Mouse (Mus musculus) embryonic facial prominence, embryonic 12.5 days (tissue): ENCODE results near the gene Optc. TPM values are rescaled to one million over a fixed set of nuclear protein-coding genes. Genes with fewer than 3 reads are reported as not detected.

Source experiments
- ATAC-seq: fragments of 200-750 bp; cut with Nextera tagmentation; 2 replicates; pipeline ENCODE4 v1.8.0; 2017; ENCODE audit not compliant: insufficient number of reproducible peaks, insufficient read depth, low FRiP score, low TSS enrichment
- H3K27ac ChIP-seq: fragments of 300-500 bp; sonication (generic); 2 replicates; pipeline ENCODE4 v1.5.1; 2016; ENCODE audit warnings: mild to moderate bottlenecking
- H3K27me3 ChIP-seq: fragments of 300-500 bp; sonication (generic); 2 replicates; pipeline ENCODE4 v1.6.1; 2016; ENCODE audit warnings: mild to moderate bottlenecking, moderate library complexity
- H3K36me3 ChIP-seq: fragments of 300-500 bp; sonication (generic); 2 replicates; pipeline ENCODE4 v1.6.1; 2016; ENCODE audit warnings: mild to moderate bottlenecking
- H3K4me1 ChIP-seq: fragments of 300-500 bp; sonication (generic); 2 replicates; pipeline ENCODE4 v1.6.1; 2016
- H3K4me2 ChIP-seq: fragments of 300-500 bp; sonication (generic); replicated peaks from 2 replicates; pipeline ENCODE4 v1.6.1; 2016; ENCODE audit warnings: mild to moderate bottlenecking, moderate library complexity
- H3K4me3 ChIP-seq: fragments of 300-500 bp; sonication (generic); 2 replicates; pipeline ENCODE4 v1.5.1; 2016; ENCODE audit warnings: mild to moderate bottlenecking
- H3K9ac ChIP-seq: fragments of 300-500 bp; sonication (generic); 2 replicates; pipeline ENCODE4 v1.6.1; 2016; ENCODE audit warnings: mild to moderate bottlenecking, moderate library complexity
- H3K9me3 ChIP-seq: fragments of 300-500 bp; sonication (generic); 2 replicates; pipeline ENCODE4 v1.6.1; 2016; ENCODE audit warnings: mild to moderate bottlenecking, moderate library complexity
- WGBS: fragments of 180-500 bp; shearing (Covaris S2); methylation state at CpG from one replicate; pipeline ENCODE4 v1.1.7; 2016; 5-methylcytosine and 5-hydroxymethylcytosine counted together
- polyA plus RNA-seq: library from polyadenylated mRNA; unstranded; fragments of >200 nt; fragmentation: Nextera tagmentation; extraction: Ambion mirVana; gene quantifications from 2 replicates; pipeline ENCODE4 v1.2.1, GENCODE M21; 2016

Gene Optc
- polyA plus RNA-seq, 1 experiment from 2014 or later, result 1.3 TPM

GRCm38 (mm10) chr1:133891489-133891888 lies 16.3 kb downstream of the Optc start:
- WGBS, result 12% methylated on average over 5 of the region's 5 CpGs

DNA sequence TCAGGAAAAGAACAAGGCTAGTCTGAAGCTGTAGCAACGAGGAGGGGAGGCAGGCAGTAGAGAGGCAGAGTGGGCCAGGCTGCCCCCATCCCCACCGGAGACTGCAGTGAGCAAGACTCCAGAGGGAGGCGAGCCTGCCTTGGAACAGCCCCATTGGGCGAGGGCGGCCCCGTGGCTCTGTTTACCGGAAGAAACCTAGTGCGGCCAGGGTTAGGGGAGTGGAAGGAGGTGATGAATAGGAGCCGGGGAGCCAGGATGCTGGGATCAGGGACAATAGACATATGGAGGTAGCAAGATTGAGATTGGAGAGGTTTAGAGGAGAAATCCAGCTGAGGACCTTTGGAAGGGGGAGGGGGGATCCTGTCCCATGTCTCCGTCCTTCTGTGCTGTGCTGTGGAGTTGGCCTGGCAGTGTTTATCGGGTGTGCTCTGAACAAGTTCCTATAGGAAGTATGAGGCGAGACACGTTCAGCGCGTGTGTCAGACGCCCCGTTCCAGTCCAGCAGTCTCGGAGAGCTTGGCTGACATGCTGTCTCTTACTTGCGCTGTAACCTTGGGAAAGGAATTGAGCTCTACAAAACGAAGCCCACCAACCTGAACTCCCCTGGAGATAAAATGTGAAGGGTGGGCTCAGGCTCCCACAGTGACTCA lies 17.7 kb downstream of the Optc start:
- peaks cover 58% of the 10 kb centered on the region for H3K4me1 ChIP-seq
- WGBS, result 19% methylated on average over 20 of the region's 20 CpGs
- H3K9ac ChIP-seq, result peak overlapping the region; percentile 6; the same call in 1 of the 2 replicates
- 0 out of 2 replicates have a peak, but pooled peaks cover 3% of the 10 kb centered on the region for H3K27me3 ChIP-seq
- H3K27ac ChIP-seq, result 0 out of 2 replicates have a peak overlapping the region, but pooled peaks have one; percentile 7
- ATAC-seq, result no peak; the same call in 1 of the 2 replicates
- H3K9me3 ChIP-seq, result no peaks in the 10 kb centered on the region
- peak overlapping the region; percentile 8; the same call in 1 of the 2 replicates for H3K4me3 ChIP-seq
- H3K4me2 ChIP-seq, result peak overlapping the region; percentile 43
- no peaks in the 10 kb centered on the region for H3K36me3 ChIP-seq

More at GRCm38 (mm10) chr1:133891489-133891888, 16.3 kb downstream of the Optc start:
- H3K9ac ChIP-seq, result no peak overlapping the region
- no peaks in the 10 kb centered on the region for H3K36me3 ChIP-seq
- no peaks in the 10 kb centered on the region for H3K9me3 ChIP-seq
- ATAC-seq, result no peak
- no peaks in the 10 kb centered on the region for H3K27me3 ChIP-seq
- no peak overlapping the region for H3K4me2 ChIP-seq
- no peak overlapping the region for H3K4me3 ChIP-seq
- 0 out of 2 replicates have a peak overlapping the region, but pooled peaks have one; percentile 7 for H3K27ac ChIP-seq
- peaks cover 56% of the 10 kb centered on the region for H3K4me1 ChIP-seq

DNA sequence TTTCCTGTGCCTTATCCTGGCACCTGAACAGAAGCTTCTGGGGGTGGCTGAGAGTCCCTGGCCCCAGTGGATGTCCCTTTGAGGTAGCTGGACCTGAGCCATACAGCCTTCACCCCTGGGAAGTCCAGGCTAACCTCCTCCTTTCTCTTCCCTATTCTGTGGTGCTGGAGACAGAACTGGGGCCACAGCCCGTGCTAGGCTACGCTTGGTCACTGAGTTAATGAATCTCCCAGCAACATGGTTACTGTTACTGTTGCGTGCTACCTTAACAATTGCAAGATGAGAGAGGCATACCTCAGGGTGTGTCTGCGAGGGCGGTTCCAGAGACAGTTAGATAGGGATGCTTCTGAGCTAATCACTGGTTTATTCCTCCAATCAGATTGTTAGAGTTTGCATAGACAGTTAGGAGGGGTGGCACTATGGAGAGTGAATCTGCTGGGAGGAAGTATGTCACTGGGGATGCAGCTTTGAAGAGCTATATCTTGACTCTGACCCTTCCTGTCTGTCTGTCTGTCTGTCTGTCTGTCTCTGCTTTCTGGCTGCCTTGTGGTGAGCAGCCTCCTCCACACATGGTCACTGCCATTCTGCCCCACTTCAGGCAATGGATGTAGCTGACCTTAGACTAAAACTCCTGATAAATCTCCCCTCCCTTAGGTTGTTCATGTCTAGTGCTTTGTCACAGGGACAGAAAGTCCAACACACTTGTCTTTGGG lies 20.1 kb downstream of the Optc start:
- no peaks in the 10 kb centered on the region for H3K9me3 ChIP-seq
- H3K9ac ChIP-seq, result no peak overlapping the region
- H3K4me3 ChIP-seq, result no peak overlapping the region
- no peak overlapping the region for H3K27ac ChIP-seq
- no peaks in the 10 kb centered on the region for H3K36me3 ChIP-seq
- no peak for ATAC-seq
- WGBS, result 74% methylated on average over 5 of the region's 5 CpGs
- 0 out of 2 replicates have a peak, but pooled peaks cover 3% of the 10 kb centered on the region for H3K27me3 ChIP-seq
- H3K4me1 ChIP-seq, result peaks cover 53% of the 10 kb centered on the region
- H3K4me2 ChIP-seq, result no peak overlapping the region

GRCm38 (mm10) chr1:133887044-133887443 lies 20.8 kb downstream of the Optc start:
- 0 out of 2 replicates have a peak, but pooled peaks cover 3% of the 10 kb centered on the region for H3K27me3 ChIP-seq
- no peak overlapping the region for H3K27ac ChIP-seq
- H3K4me3 ChIP-seq, result no peak overlapping the region
- no peaks in the 10 kb centered on the region for H3K9me3 ChIP-seq
- no peak overlapping the region; the same call in 1 of the 2 replicates for H3K4me2 ChIP-seq
- WGBS, result 6% methylated on average over 8 of the region's 8 CpGs
- H3K9ac ChIP-seq, result no peak overlapping the region
- H3K36me3 ChIP-seq, result no peaks in the 10 kb centered on the region
- ATAC-seq, result no peak
- H3K4me1 ChIP-seq, result peaks cover 53% of the 10 kb centered on the region

- no peak overlapping the region for H3K27ac ChIP-seq
- H3K4me1 ChIP-seq, result peaks cover 55% of the 10 kb centered on the region
- no peak overlapping the region for H3K9ac ChIP-seq
- no peaks in the 10 kb centered on the region for H3K36me3 ChIP-seq
- 33% methylated on average over 6 of the region's 6 CpGs for WGBS
- H3K9me3 ChIP-seq, result no peaks in the 10 kb centered on the region
- H3K27me3 ChIP-seq, result 0 out of 2 replicates have a peak, but pooled peaks cover 3% of the 10 kb centered on the region
- H3K4me3 ChIP-seq, result no peak overlapping the region
- no peak overlapping the region; the same call in 1 of the 2 replicates for H3K4me2 ChIP-seq
- ATAC-seq, result no peak
Measured at GRCm38 (mm10) chr1:133886431-133886830, 21.4 kb downstream of the Optc start.

DNA sequence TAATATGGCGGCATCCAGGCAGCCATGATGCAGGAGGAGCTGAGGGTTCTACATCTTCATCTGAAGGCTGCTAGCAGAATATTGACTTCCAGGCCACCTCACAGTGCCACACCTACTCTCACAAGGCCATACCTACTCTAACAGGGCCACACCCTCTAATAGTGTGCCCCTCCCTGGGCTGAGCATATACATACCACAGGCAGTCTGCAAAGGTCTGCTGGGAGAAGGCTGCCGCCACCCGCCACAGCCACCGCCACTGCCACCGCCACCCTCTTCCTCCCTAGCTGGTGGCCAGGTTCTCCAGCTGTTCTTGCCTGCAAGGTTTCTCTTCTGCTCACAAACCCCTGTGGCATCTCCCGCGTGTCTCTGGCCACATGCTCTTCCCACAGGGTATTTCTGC lies 22.0 kb downstream of the Optc start:
- H3K27me3 ChIP-seq, result 0 out of 2 replicates have a peak, but pooled peaks cover 3% of the 10 kb centered on the region
- H3K4me2 ChIP-seq, result no peak overlapping the region
- H3K9me3 ChIP-seq, result no peaks in the 10 kb centered on the region
- no peak for ATAC-seq
- no peaks in the 10 kb centered on the region for H3K36me3 ChIP-seq
- peaks cover 49% of the 10 kb centered on the region for H3K4me1 ChIP-seq
- no peak overlapping the region for H3K4me3 ChIP-seq
- H3K27ac ChIP-seq, result no peak overlapping the region
- WGBS, result 94% methylated on average over 7 of the region's 7 CpGs
- no peak overlapping the region for H3K9ac ChIP-seq

DNA sequence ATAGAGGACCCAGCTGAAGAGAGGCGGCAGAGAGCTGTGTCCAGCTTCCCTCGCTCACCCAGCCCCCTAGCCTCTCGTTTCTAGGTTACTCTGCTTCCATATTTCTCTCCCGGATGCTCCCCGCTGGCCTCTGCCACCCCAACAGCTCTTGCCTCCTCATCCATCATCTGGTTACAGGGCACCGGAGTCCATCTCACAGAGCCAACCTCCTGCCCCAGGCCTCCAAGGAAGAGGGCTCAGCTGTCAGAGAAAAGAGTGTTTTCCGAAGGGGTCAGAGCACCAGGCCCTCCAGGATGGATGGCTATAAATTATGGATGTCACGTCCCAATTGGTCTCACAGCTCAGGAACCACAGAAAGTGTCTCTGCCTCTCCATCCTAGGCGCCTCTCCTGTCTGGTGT lies 23.1 kb downstream of the Optc start:
- Histone ChIP-seq H3K9me3 (no peaks in the 10 kb centered on the region), H3K9ac (no peak overlapping the region), H3K4me3 (no peak overlapping the region), H3K27me3 (0 out of 2 replicates have a peak, but pooled peaks cover 3% of the 10 kb centered on the region), H3K36me3 (no peaks in the 10 kb centered on the region), H3K27ac (no peak overlapping the region), H3K4me2 (no peak overlapping the region), H3K4me1 (peaks cover 38% of the 10 kb centered on the region)
- 69% methylated on average over 9 of the region's 9 CpGs for WGBS
- ATAC-seq, result no peak

- no peak overlapping the region for H3K27ac ChIP-seq
- no peaks in the 10 kb centered on the region for H3K9me3 ChIP-seq
- WGBS, result 71% methylated on average over 6 of the region's 6 CpGs
- H3K4me2 ChIP-seq, result no peak overlapping the region
- no peak overlapping the region for H3K4me3 ChIP-seq
- 0 out of 2 replicates have a peak, but pooled peaks cover 3% of the 10 kb centered on the region for H3K27me3 ChIP-seq
- no peaks in the 10 kb centered on the region for H3K36me3 ChIP-seq
- no peak overlapping the region for H3K9ac ChIP-seq
- no peak for ATAC-seq
- H3K4me1 ChIP-seq, result peaks cover 31% of the 10 kb centered on the region
Measured at GRCm38 (mm10) chr1:133884090-133884489, 23.7 kb downstream of the Optc start.

DNA sequence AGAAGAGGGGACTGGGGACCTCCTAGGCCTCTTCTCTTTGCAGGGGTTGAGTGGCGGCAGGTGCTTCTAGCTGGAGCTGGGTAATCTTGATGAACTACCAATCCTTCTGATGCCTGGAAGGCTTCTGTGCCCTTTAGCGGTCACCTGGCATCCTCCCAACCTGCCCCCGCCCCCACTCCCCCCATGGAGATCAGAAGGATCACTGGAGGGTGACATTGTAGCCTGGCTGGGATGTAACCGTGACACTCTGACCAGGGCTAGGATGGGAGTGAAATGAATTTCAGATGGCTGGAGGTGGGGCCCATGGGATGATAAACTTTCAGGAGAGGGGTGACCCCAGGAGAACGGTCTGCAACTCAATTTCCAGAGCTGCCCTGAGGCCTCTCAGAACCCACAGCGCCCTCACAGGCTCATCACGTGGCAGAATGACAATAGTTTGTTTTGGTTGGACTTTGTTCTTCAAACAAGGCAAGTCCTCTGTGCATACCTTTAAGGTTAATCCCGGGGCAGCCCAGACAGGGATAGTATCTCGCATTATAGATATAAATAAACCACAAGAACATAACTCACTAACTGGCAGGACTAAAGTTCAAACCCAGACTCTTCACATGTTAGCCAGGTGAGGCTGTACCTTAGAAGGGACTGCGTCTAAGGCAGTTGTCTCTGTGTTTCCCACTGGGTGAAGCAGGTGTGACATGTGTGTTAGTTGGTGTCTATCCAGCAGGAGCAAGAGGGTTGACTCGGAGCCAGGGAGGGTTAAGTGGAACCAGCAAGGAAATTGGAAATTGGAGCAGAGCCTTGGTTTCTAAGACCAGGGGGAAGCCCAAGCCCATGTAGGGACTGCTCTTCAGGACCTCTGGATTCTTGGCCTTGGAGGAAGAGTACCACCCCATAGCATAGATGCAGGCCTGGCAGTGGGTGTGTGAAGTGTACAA lies 25.2 kb downstream of the Optc start:
- H3K9me3 ChIP-seq, result no peaks in the 10 kb centered on the region
- 0 out of 2 replicates have a peak, but pooled peaks cover 3% of the 10 kb centered on the region for H3K27me3 ChIP-seq
- ATAC-seq, result no peak
- H3K4me3 ChIP-seq, result no peak overlapping the region
- H3K27ac ChIP-seq, result no peak overlapping the region
- WGBS, result 43% methylated on average over 11 of the region's 11 CpGs
- peaks cover 26% of the 10 kb centered on the region for H3K4me1 ChIP-seq
- no peak overlapping the region for H3K9ac ChIP-seq
- H3K36me3 ChIP-seq, result no peaks in the 10 kb centered on the region
- H3K4me2 ChIP-seq, result no peak overlapping the region

DNA sequence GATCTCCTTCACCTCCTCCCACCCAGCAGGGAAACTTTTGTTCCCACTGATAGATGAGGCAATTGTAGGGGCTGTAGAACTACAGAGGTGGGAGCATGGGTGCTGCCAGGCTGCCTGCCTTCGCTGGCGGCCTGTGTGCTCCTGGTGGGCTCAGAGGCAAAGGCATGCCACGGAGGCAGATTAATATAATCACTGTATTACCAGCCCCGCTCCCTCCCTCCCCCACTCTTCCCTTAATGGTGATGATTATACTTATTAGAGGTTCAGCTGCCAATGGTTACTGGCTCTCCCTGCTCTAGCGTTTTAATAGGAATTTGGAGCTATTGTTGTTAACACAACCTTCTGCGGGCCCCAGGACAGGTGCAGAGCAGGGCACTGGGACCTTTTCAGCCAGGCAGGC lies 26.0 kb downstream of the Optc start:
- ATAC-seq, result no peak
- Histone ChIP-seq H3K4me2 (no peak overlapping the region), H3K36me3 (no peaks in the 10 kb centered on the region), H3K9me3 (no peaks in the 10 kb centered on the region), H3K4me1 (peaks cover 20% of the 10 kb centered on the region), H3K4me3 (no peak overlapping the region), H3K27ac (no peak overlapping the region), H3K9ac (no peak overlapping the region), H3K27me3 (0 out of 2 replicates have a peak, but pooled peaks cover 3% of the 10 kb centered on the region)
- 49% methylated on average over 6 of the region's 6 CpGs for WGBS

DNA sequence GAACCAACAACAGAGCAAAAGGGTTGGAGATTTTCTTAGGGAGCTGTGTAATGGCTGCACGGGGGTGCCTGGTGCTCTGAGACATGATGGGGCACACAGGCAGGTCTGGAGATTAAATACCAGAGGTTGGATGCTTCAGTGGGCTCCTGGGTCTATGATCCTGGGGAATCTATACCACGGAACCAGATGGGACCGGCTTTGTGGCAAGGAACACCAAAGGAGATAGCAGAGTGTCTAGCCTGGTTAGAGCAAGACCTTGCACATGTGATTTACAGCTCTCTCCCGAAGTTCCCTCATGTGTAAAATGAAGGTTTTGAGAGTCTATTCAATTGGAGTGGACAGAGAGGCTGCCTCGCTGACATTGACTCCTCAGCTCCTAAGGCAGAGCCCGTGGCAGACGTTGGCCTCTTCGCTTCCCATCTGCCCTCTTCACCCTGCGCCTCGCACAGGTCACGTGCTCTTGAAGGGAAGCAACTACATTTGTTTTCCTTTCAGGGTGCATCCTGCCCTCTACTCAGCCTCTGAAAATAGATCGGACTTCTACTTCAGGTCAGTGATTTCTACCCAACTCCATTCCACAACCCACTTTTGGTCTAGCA lies 28.9 kb downstream of the Optc start:
- H3K27ac ChIP-seq, result no peak overlapping the region

More for the DNA sequence above, 28.9 kb downstream of the Optc start:
- Histone ChIP-seq H3K9ac (no peak overlapping the region), H3K4me3 (no peak overlapping the region), H3K4me1 (peaks cover 13% of the 10 kb centered on the region), H3K36me3 (no peaks in the 10 kb centered on the region), H3K9me3 (no peaks in the 10 kb centered on the region), H3K4me2 (no peak overlapping the region), H3K27me3 (no peaks in the 10 kb centered on the region)
- WGBS, result 63% methylated on average over 12 of the region's 12 CpGs
- ATAC-seq, result no peak
